Mouse (Mus musculus) heart, embryonic 13.5 days (tissue): ENCODE measurements around the gene Kcnq4. TPM values are rescaled to one million over a fixed set of nuclear protein-coding genes. Genes with fewer than 3 reads are reported as not detected.

ENCODE experiments used
- ATAC-seq: fragments of 200-750 bp; cut with Nextera tagmentation; 2 replicates; pipeline ENCODE4 v1.8.0; 2017; ENCODE audit warnings: moderate TSS enrichment; ENCODE audit not compliant: insufficient number of reproducible peaks, low FRiP score, low TSS enrichment; ENCODE audit errors: extremely low read depth
- H3K27ac ChIP-seq: fragments of 300-500 bp; sonication (generic); replicated peaks from 2 replicates; pipeline ENCODE4 v1.5.1; 2015; ENCODE audit warnings: moderate library complexity, mild to moderate bottlenecking, inconsistent platforms
- H3K27me3 ChIP-seq: fragments of 300-500 bp; sonication (generic); replicated peaks from 2 replicates; pipeline ENCODE4 v1.6.1; 2015; ENCODE audit warnings: mild to moderate bottlenecking, inconsistent platforms
- H3K36me3 ChIP-seq: fragments of 300-500 bp; sonication (generic); 2 replicates; pipeline ENCODE4 v1.6.1; 2015; ENCODE audit warnings: mild to moderate bottlenecking, inconsistent platforms
- H3K4me1 ChIP-seq: fragments of 300-500 bp; sonication (generic); 2 replicates; pipeline ENCODE4 v1.6.1; 2015; ENCODE audit warnings: inconsistent platforms
- H3K4me2 ChIP-seq: fragments of 300-500 bp; sonication (generic); 2 replicates; pipeline ENCODE4 v1.6.1; 2015; ENCODE audit warnings: inconsistent platforms, mild to moderate bottlenecking, moderate library complexity
- H3K4me3 ChIP-seq: fragments of 300-500 bp; sonication (generic); 2 replicates; pipeline ENCODE4 v1.5.1; 2015; ENCODE audit warnings: moderate library complexity, mild to moderate bottlenecking, inconsistent platforms
- H3K9ac ChIP-seq: fragments of 300-500 bp; sonication (generic); 2 replicates; pipeline ENCODE4 v1.6.1; 2015; ENCODE audit warnings: inconsistent platforms, mild to moderate bottlenecking, moderate library complexity
- H3K9me3 ChIP-seq: fragments of 300-500 bp; sonication (generic); 2 replicates; pipeline ENCODE4 v1.6.1; 2016; ENCODE audit warnings: inconsistent platforms
- WGBS: fragments of 180-500 bp; shearing (Covaris S2); methylation state at CpG from one replicate; pipeline ENCODE4 v1.1.7; 2015; ENCODE audit warnings: mixed read lengths; 5-methylcytosine and 5-hydroxymethylcytosine counted together
- polyA plus RNA-seq: library from polyadenylated mRNA; unstranded; fragments of >200 nt; fragmentation: Nextera tagmentation; extraction: Ambion mirVana; gene quantifications from 2 replicates; pipeline ENCODE4 v1.2.1, GENCODE M21; 2015

Kcnq4 gene
- polyA plus RNA-seq, 1 experiment from 2014 or later = 0.83 TPM

DNA sequence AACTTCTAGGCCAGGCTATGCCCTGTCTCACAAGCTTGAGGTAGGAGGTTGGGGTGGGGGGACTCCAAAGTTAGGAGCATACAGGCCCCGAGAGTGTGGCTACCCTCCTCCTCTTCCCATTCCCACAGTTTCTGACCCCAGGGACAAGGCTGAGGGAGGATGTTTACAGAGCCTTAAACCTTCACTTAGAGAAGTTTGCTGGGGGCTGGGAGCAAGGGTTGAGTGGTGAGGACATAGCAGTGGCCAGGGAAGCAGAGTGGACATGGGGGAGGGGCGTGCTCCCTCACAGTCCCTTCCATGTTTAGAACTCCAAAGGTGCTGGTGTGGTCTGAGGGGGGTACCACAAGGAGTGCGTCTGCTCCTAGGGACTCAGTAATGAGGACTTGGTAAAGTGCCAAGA is 4.8 kb downstream of the Kcnq4 start:
- ATAC-seq = no peak
- peaks cover 97% of the 10 kb centered on the region for H3K27me3 ChIP-seq
- H3K4me2 ChIP-seq = no peak overlapping the region

DNA sequence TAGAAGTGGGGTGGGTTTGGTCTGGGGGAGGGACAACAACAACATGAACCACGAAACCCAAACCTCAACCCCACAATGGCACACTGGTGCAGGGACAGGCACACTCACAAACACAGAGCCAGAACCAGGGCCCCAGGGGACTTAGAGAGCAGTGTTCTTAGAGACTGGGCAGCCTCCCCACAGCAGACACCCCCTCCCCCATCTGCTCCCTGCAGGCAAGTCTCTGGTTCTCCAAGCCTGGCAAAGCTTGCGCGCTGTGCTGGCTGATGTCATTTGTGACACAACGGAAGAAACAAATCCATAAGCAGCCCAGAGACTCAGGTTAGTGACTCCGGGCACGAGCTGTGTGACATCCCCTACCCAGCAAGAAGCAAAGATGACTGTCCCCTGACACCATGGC is 7.1 kb downstream of the Kcnq4 start:
- Histone ChIP-seq H3K27ac (no peak overlapping the region), H3K9ac (no peak overlapping the region), H3K4me3 (no peak overlapping the region), H3K4me1 (peaks cover 4% of the 10 kb centered on the region), H3K36me3 (no peaks in the 10 kb centered on the region), H3K4me2 (no peak overlapping the region), H3K27me3 (peaks cover 97% of the 10 kb centered on the region), H3K9me3 (no peaks in the 10 kb centered on the region)
- ATAC-seq = no peak
- 58% methylated on average over 6 of the region's 6 CpGs for WGBS

More for the DNA sequence above, 4.8 kb downstream of the Kcnq4 start:
- no peak overlapping the region for H3K9ac ChIP-seq
- H3K36me3 ChIP-seq = no peaks in the 10 kb centered on the region
- peaks cover 24% of the 10 kb centered on the region for H3K4me1 ChIP-seq
- WGBS = 55% methylated on average over 3 of the region's 3 CpGs
- no peaks in the 10 kb centered on the region for H3K9me3 ChIP-seq
- H3K4me3 ChIP-seq = no peak overlapping the region
- H3K27ac ChIP-seq = no peak overlapping the region

DNA sequence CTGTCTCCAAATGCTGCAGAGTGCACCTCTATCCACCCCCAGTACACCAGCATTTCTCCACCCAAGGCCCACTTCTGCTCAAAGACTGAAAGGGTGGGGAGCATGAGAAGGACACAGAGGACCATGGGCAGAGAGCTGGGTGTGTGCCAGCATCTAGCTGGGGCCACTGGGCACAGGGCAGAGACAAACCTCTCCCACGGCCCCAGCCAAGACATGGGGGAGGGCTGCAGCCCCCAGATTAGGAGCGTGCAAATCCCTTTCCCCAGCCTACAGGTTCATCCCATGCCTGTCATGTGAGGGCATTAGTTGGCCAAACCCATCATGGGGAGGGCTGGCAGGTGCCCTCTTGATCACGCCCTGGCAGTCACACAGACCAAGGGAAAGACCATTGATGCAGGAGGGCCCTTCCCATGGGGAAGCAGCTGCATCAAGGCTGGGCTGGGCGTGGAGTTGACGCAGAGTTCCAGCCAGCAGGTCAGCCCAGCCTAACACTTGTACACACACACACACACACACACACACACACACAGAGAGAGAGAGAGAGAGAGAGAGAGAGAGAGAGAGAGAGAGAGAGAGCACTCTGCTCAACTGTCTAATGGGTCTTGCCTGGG is 14.3 kb downstream of the Kcnq4 start:
- peaks cover 83% of the 10 kb centered on the region for H3K27me3 ChIP-seq
- H3K4me3 ChIP-seq = no peak overlapping the region
- H3K27ac ChIP-seq = no peak overlapping the region
- 67% methylated on average over 4 of the region's 5 CpGs for WGBS
- no peaks in the 10 kb centered on the region for H3K36me3 ChIP-seq
- H3K9me3 ChIP-seq = no peaks in the 10 kb centered on the region
- no peak overlapping the region for H3K9ac ChIP-seq
- H3K4me2 ChIP-seq = no peak overlapping the region
- peaks cover 25% of the 10 kb centered on the region for H3K4me1 ChIP-seq
- no peak for ATAC-seq

DNA sequence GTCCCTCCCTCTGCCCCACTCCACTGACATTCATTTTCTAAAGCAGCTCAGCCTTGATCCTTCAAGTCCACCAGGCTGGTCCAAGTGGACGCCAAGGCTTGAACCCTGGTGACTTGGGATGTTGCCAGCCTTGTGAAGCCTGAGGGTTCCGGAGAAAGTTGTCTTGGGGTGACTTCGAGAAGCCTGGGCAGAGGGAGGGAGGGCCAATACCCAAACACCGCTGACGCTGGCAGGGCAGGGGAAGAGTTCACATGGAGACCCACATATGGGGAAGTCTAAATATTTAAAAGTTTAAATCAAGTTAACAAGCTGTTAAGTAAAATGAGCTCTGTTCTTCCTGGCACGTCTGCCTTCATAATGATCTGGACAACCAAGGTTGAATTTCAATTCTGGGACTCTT is 15.7 kb downstream of the Kcnq4 start:
- no peaks in the 10 kb centered on the region for H3K36me3 ChIP-seq
- peaks cover 36% of the 10 kb centered on the region for H3K4me1 ChIP-seq
- H3K27ac ChIP-seq = no peak overlapping the region
- no peak overlapping the region for H3K4me2 ChIP-seq
- H3K27me3 ChIP-seq = peaks cover 79% of the 10 kb centered on the region
- no peaks in the 10 kb centered on the region for H3K9me3 ChIP-seq
- no peak overlapping the region for H3K9ac ChIP-seq
- H3K4me3 ChIP-seq = no peak overlapping the region
- 73% methylated on average over 6 of the region's 6 CpGs for WGBS
- ATAC-seq = no peak

DNA sequence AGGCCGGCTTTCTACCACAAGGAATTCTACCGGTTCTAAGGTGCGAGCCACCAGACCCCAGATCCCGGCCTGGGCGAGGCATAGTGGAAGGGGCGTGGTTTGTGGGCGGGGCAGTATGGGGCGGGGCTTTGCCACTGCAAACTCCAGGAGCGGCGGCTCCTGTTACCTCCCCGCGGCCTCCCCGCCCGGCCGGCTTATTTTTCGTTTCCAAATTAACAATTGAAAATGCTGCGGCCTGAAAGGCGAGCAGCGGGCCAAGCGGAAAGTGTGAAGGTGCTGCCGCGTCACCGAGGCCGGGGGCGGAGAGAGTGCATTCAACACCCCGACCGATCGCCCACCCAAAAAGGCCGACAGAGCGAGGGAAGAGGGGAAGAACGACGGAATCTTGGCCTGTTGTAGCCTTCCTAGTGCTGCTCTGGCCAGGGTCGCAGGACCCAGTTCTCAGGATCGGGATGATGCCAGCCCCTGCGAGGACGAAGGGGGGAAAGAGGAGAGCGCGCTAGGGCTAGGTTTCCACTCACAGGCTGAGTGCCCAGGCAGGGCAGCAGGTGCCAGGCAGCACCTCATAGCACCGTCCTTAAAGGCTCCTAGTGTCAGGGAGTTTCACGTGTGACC is 17.3 kb downstream of the Kcnq4 start:
- Histone ChIP-seq H3K9ac (peak overlapping the region; percentile 83), H3K9me3 (no peaks in the 10 kb centered on the region), H3K27ac (no peak overlapping the region), H3K36me3 (no peaks in the 10 kb centered on the region), H3K4me3 (peak overlapping the region; percentile 65), H3K27me3 (peaks cover 68% of the 10 kb centered on the region), H3K4me2 (peak overlapping the region; percentile 98), H3K4me1 (peaks cover 41% of the 10 kb centered on the region)
- 1% methylated on average over 40 of the region's 40 CpGs for WGBS
- peak; percentile 78; the same call in 1 of the 2 replicates for ATAC-seq

DNA sequence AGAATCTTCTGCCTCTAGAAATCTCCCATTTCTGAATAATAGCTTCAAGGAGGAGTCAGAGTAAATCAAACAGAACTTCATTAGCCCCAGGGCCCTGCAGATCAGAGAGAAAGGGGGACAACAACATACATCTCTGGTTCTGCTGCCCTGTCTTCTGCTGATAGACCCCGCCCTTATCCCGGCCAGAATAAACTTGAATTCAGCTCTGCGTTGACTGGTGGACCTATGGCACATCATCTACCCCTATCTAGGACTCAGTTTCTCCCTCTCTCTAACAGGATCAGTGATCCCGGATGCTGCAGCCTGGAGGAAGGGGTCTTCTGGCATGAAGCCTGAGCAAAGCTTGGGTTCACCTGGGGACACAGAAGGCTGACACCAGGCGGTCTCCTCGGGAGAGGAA is 17.8 kb downstream of the Kcnq4 start:
- Histone ChIP-seq H3K27ac (no peak overlapping the region), H3K9ac (peak overlapping the region; percentile 83), H3K36me3 (no peaks in the 10 kb centered on the region), H3K4me3 (peak overlapping the region; percentile 65), H3K4me1 (peaks cover 47% of the 10 kb centered on the region), H3K27me3 (peaks cover 63% of the 10 kb centered on the region), H3K4me2 (peak overlapping the region; percentile 98), H3K9me3 (no peaks in the 10 kb centered on the region)
- ATAC-seq = no peak
- WGBS = 27% methylated on average over 6 of the region's 6 CpGs

DNA sequence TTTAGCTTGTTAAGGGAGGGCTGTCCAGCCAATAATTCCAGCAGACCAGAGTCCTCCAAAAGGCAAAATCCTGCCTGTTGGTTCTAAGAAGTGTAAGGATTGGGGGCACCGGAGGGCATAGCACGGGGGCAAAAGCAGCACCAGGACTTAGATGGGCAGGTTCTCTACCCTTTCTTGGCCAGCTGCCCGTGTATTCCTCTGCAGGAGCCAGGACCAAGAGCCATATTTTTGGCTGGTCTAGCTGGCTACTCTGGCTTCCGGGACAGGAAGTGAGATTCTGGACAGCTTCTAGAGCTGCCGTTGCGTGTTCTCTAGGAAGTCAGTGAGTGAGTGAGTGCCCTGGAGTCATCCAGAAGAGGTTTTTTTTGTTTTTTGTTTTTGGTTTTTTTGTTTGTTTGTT is 18.3 kb downstream of the Kcnq4 start:
- no peak overlapping the region; the same call in 1 of the 2 replicates for H3K4me2 ChIP-seq
- peaks cover 49% of the 10 kb centered on the region for H3K4me1 ChIP-seq
- WGBS = 51% methylated on average over 6 of the region's 6 CpGs
- H3K27me3 ChIP-seq = peaks cover 59% of the 10 kb centered on the region
- no peak overlapping the region for H3K9ac ChIP-seq
- H3K4me3 ChIP-seq = no peak overlapping the region
- no peaks in the 10 kb centered on the region for H3K36me3 ChIP-seq
- no peaks in the 10 kb centered on the region for H3K9me3 ChIP-seq
- no peak overlapping the region for H3K27ac ChIP-seq
- no peak for ATAC-seq

DNA sequence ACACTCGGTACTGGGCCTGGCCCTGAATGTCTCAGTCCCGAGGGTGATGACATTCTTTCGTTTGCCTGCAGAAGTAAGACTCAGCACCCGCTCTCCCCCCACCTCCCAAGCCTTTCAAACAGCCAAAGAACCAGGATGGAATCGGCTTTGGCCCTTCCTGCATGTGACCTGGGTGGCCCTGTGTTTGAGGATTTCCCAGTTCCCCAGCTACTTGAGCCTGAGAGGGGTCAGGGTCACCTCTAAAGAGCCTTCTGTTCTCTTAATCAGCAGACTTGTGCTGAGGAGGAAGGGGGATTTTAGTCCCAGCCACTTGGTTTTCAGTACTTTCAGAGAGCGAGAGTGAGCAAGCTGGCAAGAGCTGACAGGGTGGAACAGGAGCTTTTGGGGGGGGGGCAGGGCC is 19.0 kb downstream of the Kcnq4 start:
- Histone ChIP-seq H3K4me3 (no peak overlapping the region), H3K9me3 (no peaks in the 10 kb centered on the region), H3K4me2 (no peak overlapping the region), H3K27ac (no peak overlapping the region), H3K9ac (no peak overlapping the region), H3K4me1 (peaks cover 49% of the 10 kb centered on the region), H3K36me3 (no peaks in the 10 kb centered on the region), H3K27me3 (peaks cover 54% of the 10 kb centered on the region)
- ATAC-seq = no peak
- WGBS = 41% methylated on average over 6 of the region's 6 CpGs

DNA sequence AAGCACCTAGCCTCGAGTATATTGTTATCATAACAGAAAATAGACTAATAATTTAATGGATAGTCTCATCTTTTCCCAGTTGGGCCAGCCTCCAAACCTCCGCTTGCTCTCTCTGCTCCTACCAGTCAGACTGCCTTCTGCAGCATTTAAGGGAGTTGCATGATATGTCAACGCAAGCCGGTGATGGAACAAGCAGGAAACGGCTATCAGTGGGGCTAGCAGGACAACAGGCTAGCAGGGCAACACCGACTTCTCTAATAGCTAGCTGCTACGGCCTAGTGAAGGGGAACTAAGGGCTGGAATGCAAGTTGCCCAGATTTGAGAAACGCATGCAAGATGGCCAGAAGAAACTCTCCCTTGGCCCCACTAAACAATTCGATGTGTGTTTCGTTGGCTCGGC is 20.6 kb downstream of the Kcnq4 start:
- H3K4me2 ChIP-seq = no peak overlapping the region
- H3K27ac ChIP-seq = no peak overlapping the region
- H3K36me3 ChIP-seq = no peaks in the 10 kb centered on the region
- H3K4me1 ChIP-seq = peaks cover 49% of the 10 kb centered on the region
- no peak overlapping the region for H3K4me3 ChIP-seq
- no peak overlapping the region for H3K9ac ChIP-seq
- ATAC-seq = no peak
- 51% methylated on average over 11 of the region's 11 CpGs for WGBS
- peaks cover 45% of the 10 kb centered on the region for H3K27me3 ChIP-seq
- H3K9me3 ChIP-seq = no peaks in the 10 kb centered on the region

DNA sequence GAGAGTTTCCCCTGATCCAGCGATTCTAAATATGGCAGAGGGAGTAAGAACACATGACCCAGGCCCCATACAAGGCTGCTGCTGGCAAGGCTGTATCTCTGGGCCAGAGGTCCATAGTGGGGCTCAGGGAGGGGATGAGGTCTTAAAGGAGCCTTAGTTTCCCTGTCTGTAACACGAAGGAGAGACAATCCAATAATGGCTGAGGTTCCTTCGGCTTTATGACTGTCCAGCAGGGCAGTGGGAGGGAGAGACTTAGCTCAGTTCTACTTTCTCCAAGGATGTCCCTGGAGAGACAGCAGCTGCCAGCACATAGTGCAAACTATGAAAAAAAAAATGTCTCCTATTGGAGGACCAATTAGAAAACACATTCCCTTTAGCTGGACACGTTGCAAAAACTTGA is 22.2 kb downstream of the Kcnq4 start:
- peaks cover 42% of the 10 kb centered on the region for H3K4me1 ChIP-seq
- no peak overlapping the region for H3K27ac ChIP-seq
- no peak overlapping the region for H3K4me2 ChIP-seq
- H3K4me3 ChIP-seq = no peak overlapping the region
- peaks cover 35% of the 10 kb centered on the region for H3K27me3 ChIP-seq
- no peak overlapping the region for H3K9ac ChIP-seq
- H3K36me3 ChIP-seq = no peaks in the 10 kb centered on the region
- ATAC-seq = no peak
- H3K9me3 ChIP-seq = no peaks in the 10 kb centered on the region
- 45% methylated on average over 4 of the region's 4 CpGs for WGBS

DNA sequence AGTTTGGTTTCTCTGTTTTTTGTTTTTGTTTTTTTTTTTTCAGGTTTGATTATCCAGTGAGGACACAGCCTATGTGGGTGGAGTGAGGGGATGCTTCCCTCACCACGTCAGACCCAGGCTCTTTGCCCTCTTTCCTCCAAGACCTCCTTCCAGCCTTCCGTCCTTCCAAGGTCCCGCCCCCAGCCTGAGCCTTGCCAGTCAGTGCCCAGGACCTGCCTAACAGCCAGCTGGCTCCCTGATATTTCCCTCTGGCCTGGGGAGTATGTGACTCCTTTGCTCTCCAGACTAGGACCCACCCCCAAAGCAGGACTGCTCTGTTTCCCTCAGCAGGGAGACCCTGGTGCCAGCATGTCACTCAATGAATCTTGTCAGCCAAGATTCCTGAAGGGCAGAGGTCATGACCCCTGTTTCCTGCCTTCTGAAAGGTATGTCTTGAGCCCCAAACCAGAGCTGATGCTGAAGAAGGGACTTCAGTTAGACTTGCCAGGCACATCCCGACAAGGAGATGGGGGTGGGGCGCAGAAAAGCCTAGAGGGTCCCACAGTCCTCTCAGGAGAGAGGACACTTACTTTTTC is 22.8 kb downstream of the Kcnq4 start:
- H3K9me3 ChIP-seq = no peaks in the 10 kb centered on the region
- H3K4me2 ChIP-seq = no peak overlapping the region
- WGBS = 48% methylated on average over 5 of the region's 5 CpGs
- no peak overlapping the region for H3K4me3 ChIP-seq
- H3K27ac ChIP-seq = no peak overlapping the region
- H3K9ac ChIP-seq = no peak overlapping the region
- peaks cover 38% of the 10 kb centered on the region for H3K4me1 ChIP-seq
- H3K36me3 ChIP-seq = no peaks in the 10 kb centered on the region
- H3K27me3 ChIP-seq = peaks cover 32% of the 10 kb centered on the region
- ATAC-seq = no peak

DNA sequence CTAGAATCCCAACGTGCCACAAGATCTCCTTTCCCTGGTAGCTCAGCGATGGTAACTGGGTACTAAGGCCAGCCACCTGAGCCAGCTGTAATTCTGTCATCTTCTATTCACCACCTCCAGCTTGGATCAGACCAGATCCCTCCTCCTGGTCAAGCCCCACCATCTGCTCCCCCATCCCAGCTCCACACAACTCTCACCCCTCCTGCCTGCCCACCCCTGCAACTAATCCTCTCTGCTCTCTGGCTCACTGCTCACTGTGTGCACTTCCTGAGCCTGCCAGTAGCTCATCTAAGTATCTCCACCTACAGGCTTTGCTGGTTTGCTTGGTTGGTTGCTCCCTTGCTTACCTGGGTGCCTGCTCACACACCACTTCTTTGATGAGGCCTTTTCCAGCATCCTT is 26.8 kb downstream of the Kcnq4 start:
- no peak overlapping the region for H3K4me3 ChIP-seq
- H3K36me3 ChIP-seq = no peaks in the 10 kb centered on the region
- H3K4me1 ChIP-seq = peaks cover 17% of the 10 kb centered on the region
- peaks cover 40% of the 10 kb centered on the region for H3K27me3 ChIP-seq
- no peaks in the 10 kb centered on the region for H3K9me3 ChIP-seq
- no peak overlapping the region for H3K27ac ChIP-seq
- WGBS = 58% methylated on average over 2 of the region's 2 CpGs
- ATAC-seq = no peak
- H3K9ac ChIP-seq = no peak overlapping the region
- H3K4me2 ChIP-seq = no peak overlapping the region
